Mouse (Mus musculus) neural tube, embryonic 15.5 days (tissue): Measurements from ENCODE around the gene Rbm5. TPM values are rescaled to one million over a fixed set of nuclear protein-coding genes. Genes with fewer than 3 reads are reported as not detected.

ENCODE experiments used
- ATAC-seq: fragments of 200-750 bp; cut with Nextera tagmentation; 2 replicates; pipeline ENCODE4 v1.8.0; 2017; ENCODE audit warnings: mild to moderate bottlenecking, moderate TSS enrichment, moderate library complexity; ENCODE audit not compliant: low FRiP score
- H3K27ac ChIP-seq: fragments of 300-500 bp; sonication (generic); replicated peaks from 2 replicates; pipeline ENCODE4 v1.5.1; 2015; ENCODE audit warnings: mild to moderate bottlenecking, inconsistent platforms
- H3K27me3 ChIP-seq: fragments of 300-500 bp; sonication (generic); replicated peaks from 2 replicates; pipeline ENCODE4 v1.6.1; 2015; ENCODE audit warnings: inconsistent platforms
- H3K36me3 ChIP-seq: fragments of 300-500 bp; sonication (generic); 2 replicates; pipeline ENCODE4 v1.6.1; 2015; ENCODE audit warnings: inconsistent platforms
- H3K4me1 ChIP-seq: fragments of 300-500 bp; sonication (generic); 2 replicates; pipeline ENCODE4 v1.6.1; 2015; ENCODE audit warnings: inconsistent platforms
- H3K4me2 ChIP-seq: fragments of 300-500 bp; sonication (generic); 2 replicates; pipeline ENCODE4 v1.6.1; 2015; ENCODE audit warnings: inconsistent platforms, mild to moderate bottlenecking, moderate library complexity
- H3K4me3 ChIP-seq: fragments of 300-500 bp; sonication (generic); replicated peaks from 2 replicates; pipeline ENCODE4 v1.5.1; 2015; ENCODE audit warnings: mild to moderate bottlenecking, inconsistent platforms
- H3K9ac ChIP-seq: fragments of 300-500 bp; sonication (generic); replicated peaks from 2 replicates; pipeline ENCODE4 v1.6.1; 2015; ENCODE audit warnings: mild to moderate bottlenecking, inconsistent platforms
- H3K9me3 ChIP-seq: fragments of 300-500 bp; sonication (generic); replicated peaks from 2 replicates; pipeline ENCODE4 v1.6.1; 2016; ENCODE audit warnings: inconsistent platforms
- WGBS: fragments of 180-500 bp; shearing (Covaris S2); methylation state at CpG from one replicate; pipeline ENCODE4 v1.1.7; 2015; ENCODE audit warnings: mixed read lengths; 5-methylcytosine and 5-hydroxymethylcytosine counted together
- polyA plus RNA-seq: library from polyadenylated mRNA; unstranded; fragments of >200 nt; fragmentation: Nextera tagmentation; extraction: Ambion mirVana; gene quantifications from 2 replicates; pipeline ENCODE4 v1.2.1, GENCODE M21; 2015

The Rbm5 gene
- 229 and 230 TPM in 2 replicates for polyA plus RNA-seq

DNA sequence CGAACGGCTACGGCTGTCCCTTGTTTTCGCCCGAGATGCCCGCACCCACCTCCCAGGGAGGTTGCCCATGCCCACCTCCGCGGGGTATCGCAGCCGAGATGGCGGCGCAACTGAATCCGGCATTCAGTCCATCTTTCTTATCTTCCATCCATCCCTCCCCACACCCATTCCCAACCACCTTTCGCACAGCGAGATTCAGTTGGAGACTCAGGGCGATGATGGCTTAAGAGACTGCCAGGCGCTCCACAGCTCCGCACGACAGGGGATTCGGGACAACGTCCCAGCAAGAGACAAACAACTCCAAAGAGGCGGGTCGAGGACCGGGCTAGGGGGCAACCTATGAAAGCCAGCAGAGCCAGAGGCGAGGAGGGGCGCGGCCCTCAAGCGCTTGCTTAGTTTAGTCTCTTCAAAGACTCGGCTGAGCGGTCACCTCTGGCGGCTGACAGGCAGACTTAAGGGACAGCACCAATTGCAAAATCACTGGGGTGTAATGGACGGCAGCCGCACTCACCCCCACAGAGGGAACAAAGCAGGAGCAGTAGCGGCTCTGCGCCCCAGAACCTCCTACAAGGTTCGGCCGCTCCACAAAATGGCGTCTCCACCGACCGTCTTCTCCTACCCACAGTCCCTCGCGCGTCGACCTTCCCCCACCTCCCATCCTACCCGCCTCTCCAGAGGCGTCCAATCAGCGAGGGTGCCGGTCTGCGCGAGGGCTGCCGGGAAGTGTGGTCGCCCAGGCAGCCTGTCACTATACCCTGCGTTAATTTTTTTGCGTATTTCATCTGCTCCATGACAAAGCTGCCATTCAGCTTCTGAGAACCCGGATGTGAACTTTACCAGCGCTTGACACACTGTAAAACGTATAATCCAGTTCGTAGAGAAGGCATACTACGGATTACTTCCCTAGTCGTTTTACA, at the start of gene Rbm5:
Rbm5 (minus strand) TSS at position 623 of the 917 bp plus-strand sequence.
- ATAC-seq, result peak; percentile 100
- under 1% methylated on average over 60 of the region's 60 CpGs for WGBS
- H3K27ac ChIP-seq, result peak within 1 kb of the TSS; percentile 93
- H3K4me2 ChIP-seq, result peak within 1 kb of the TSS; percentile 71
- H3K4me3 ChIP-seq, result peak within 1 kb of the TSS; percentile 95
- H3K9ac ChIP-seq, result peak within 1 kb of the TSS; percentile 99
- H3K4me1 ChIP-seq, result peaks cover 23% of the 10 kb centered on the region
- H3K27me3 ChIP-seq, result no peaks in the 10 kb centered on the region
- H3K36me3 ChIP-seq, result peaks cover 56% of the 10 kb centered on the region
- no peaks in the 10 kb centered on the region for H3K9me3 ChIP-seq

DNA sequence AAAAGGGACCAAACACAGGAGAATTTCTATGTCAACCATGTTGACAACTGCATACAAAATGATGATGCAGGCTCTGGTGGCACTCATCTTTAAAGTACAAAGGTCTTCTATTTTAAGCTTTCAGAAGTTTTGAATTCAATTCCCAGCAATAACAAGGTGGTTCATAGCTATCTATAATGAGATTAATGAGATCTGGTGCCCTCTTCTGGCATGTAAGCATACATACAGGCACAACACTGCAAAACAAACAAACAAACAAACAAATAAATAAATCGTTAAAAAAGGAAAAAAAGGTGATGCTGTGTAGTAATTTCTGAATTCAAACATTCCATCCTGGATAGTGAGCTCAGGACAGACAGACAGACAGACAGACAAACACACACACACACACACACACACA, 41.3 kb upstream of the Rbm5 start:
- no peak for ATAC-seq
- 88% methylated on average over 1 of the region's 1 CpGs for WGBS

DNA sequence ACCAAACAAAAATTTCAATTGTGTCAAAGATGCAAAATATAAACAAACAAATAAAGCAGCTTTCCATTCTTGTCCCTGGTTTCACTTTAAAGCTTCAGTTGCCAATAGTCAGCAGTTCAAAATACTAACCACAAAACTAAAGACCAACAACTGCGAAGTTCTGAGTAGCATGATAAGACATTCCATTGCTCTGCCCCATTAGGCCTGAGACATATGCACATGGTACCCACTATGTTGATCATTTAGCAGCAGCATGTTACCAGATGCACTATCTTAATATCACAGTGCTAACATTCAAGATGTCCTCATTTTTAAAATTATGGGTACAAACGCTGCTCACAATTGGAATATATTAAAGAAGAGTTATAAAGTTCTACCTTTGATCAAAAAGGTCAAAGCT, 40.2 kb upstream of the Rbm5 start:
- WGBS, result 97% methylated on average over 2 of the region's 2 CpGs
- no peak overlapping the region for H3K4me2 ChIP-seq
- H3K4me1 ChIP-seq, result no peaks in the 10 kb centered on the region
- H3K27me3 ChIP-seq, result no peaks in the 10 kb centered on the region
- peaks cover 26% of the 10 kb centered on the region for H3K36me3 ChIP-seq
- ATAC-seq, result no peak
- no peak overlapping the region for H3K27ac ChIP-seq
- H3K9ac ChIP-seq, result no peak overlapping the region
- H3K9me3 ChIP-seq, result no peaks in the 10 kb centered on the region
- no peak overlapping the region for H3K4me3 ChIP-seq

More for the DNA sequence above, 41.3 kb upstream of the Rbm5 start:
- H3K36me3 ChIP-seq, result peaks cover 26% of the 10 kb centered on the region
- no peak overlapping the region for H3K27ac ChIP-seq
- no peak overlapping the region for H3K9ac ChIP-seq
- H3K4me2 ChIP-seq, result no peak overlapping the region
- H3K9me3 ChIP-seq, result no peaks in the 10 kb centered on the region
- no peak overlapping the region for H3K4me3 ChIP-seq
- no peaks in the 10 kb centered on the region for H3K4me1 ChIP-seq
- no peaks in the 10 kb centered on the region for H3K27me3 ChIP-seq

DNA sequence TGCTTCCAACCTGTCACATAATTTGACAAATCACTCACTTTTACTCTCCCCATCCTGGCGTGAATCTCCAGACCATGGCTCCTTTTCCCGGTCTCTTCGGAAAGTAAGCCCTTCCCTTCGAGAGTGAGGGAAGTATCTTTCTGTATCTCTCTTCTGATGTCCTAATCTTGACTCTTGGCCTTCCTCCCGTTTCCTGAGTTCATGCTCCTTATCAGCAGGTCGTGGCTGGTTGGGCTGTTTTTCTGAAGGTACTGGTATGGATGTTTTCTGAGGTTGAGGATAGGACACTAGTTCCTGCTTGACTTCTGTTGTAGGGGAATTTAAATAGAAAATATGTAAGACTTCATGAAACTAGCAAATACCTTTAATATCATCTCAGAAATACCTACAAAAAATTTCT, 20.9 kb upstream of the Rbm5 start:
- no peak for ATAC-seq
- Histone ChIP-seq H3K36me3 (peaks cover 53% of the 10 kb centered on the region), H3K4me3 (no peak overlapping the region), H3K4me1 (no peaks in the 10 kb centered on the region), H3K27ac (no peak overlapping the region), H3K9me3 (no peaks in the 10 kb centered on the region), H3K27me3 (no peaks in the 10 kb centered on the region), H3K9ac (no peak overlapping the region), H3K4me2 (no peak overlapping the region)
- WGBS, result 91% methylated on average over 6 of the region's 6 CpGs

DNA sequence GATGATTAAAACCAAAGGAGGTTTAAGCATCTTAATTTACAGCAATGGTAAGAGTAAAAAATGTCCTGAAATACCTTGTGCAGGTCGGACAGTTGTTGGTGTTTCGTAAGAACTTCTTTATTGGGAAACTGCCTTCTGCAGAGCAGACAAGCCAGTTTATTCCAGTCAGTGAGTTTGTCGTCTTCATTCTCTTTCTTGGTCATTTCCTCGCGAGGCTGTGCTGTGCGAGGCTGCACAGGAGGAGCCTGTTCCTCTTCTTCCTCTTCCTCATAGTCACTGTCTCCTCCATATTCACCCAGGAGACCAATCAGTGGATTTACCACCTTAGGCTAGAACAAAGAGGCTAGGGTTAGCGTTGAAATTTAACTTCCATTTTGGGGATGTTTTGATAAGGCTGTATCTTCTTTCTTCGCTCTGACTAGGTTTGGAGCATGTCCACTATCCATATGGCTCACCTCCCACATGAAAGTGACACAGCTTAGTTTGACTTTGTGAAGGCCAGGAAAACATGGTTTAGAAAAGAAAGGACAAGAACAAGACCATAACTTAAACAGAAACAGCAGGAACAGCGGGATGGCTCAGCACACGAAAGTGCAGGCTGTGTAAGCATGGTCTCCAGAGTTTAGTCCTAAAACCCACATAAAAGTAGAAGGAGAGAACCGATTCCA, 11.9 kb upstream of the Rbm5 start:
- Histone ChIP-seq H3K4me1 (no peaks in the 10 kb centered on the region), H3K4me2 (no peak overlapping the region), H3K36me3 (peaks cover 79% of the 10 kb centered on the region), H3K27me3 (no peaks in the 10 kb centered on the region), H3K9me3 (no peaks in the 10 kb centered on the region), H3K27ac (no peak overlapping the region), H3K9ac (no peak overlapping the region), H3K4me3 (no peak overlapping the region)
- ATAC-seq, result no peak
- WGBS, result 94% methylated on average over 11 of the region's 11 CpGs

DNA sequence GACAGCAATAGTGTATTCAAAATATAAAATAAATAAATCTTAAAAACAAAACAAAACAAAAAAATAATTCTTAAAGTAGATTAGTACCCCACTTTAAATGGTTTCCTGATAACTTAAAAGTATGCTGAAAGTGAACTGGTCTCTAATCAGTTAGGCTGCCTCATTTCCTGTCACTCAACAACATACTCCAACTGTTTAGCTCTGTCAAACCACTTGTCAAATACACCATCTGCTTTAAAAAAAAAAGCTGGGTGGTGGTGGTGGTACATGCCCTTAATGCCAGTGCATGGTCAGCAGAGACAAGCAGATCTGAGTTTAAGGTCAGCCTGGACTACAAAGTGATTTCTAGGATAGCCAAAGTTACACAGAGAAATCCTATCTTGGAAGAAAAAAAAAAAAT, 6.0 kb upstream of the Rbm5 start:
- Histone ChIP-seq H3K36me3 (peaks cover 71% of the 10 kb centered on the region), H3K27me3 (no peaks in the 10 kb centered on the region), H3K9ac (no peak overlapping the region), H3K9me3 (no peaks in the 10 kb centered on the region), H3K4me3 (no peak overlapping the region), H3K4me1 (0 out of 2 replicates have a peak, but pooled peaks cover under 1% of the 10 kb centered on the region), H3K27ac (no peak overlapping the region), H3K4me2 (no peak overlapping the region)
- no peak for ATAC-seq

DNA sequence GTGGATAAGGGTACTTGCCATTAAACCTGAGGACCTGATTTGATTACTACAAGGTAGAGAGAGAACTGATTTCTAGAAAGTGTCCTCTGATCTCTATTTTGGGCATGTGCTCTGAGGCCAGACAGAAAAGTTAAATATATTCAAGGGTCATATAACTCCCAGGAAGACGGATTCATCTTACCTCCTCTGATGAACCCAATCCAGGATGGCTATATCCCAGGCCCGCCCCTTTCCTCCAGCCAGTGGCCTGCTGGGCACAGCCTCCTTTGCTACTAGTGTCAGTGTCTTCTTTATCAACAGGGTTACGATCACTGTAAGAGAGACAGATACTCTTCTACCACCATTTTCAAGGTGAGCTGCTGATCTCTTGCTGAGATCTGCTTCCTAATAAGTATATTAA, 3.6 kb upstream of the Rbm5 start:
- peaks cover 51% of the 10 kb centered on the region for H3K36me3 ChIP-seq
- no peak overlapping the region for H3K9ac ChIP-seq
- no peaks in the 10 kb centered on the region for H3K9me3 ChIP-seq
- no peak overlapping the region for H3K4me2 ChIP-seq
- peaks cover 9% of the 10 kb centered on the region for H3K4me1 ChIP-seq
- no peak for ATAC-seq
- 91% methylated on average over 3 of the region's 3 CpGs for WGBS
- no peak overlapping the region for H3K4me3 ChIP-seq
- H3K27me3 ChIP-seq, result no peaks in the 10 kb centered on the region
- H3K27ac ChIP-seq, result no peak overlapping the region

DNA sequence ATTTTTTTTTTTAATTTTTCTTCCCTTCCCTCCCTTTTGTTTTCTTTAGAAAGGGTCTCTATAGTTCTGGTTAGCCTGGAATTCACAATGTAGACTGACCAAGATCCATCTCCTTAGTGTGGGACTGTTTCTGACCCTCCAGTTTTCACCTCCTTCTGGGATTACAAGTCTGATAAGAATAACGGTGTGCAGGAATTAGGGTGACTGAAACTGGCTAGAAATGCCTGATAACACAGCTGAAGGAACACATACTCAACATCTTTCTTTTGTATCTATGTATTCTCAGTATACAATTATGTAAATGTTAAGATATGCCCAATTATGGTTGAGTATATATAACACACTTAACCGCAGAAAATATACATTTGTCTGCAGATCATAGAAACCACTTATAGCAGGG, 986 bp upstream of the Rbm5 start:
- Histone ChIP-seq H3K4me1 (peaks cover 23% of the 10 kb centered on the region), H3K27me3 (no peaks in the 10 kb centered on the region), H3K27ac (peak overlapping the region; percentile 93), H3K36me3 (peaks cover 56% of the 10 kb centered on the region), H3K9me3 (no peaks in the 10 kb centered on the region), H3K4me3 (no peak overlapping the region; the same call in 1 of the 2 replicates), H3K4me2 (peak overlapping the region; percentile 51), H3K9ac (no peak overlapping the region)
- ATAC-seq, result no peak
- 77% methylated on average over 2 of the region's 2 CpGs for WGBS

DNA sequence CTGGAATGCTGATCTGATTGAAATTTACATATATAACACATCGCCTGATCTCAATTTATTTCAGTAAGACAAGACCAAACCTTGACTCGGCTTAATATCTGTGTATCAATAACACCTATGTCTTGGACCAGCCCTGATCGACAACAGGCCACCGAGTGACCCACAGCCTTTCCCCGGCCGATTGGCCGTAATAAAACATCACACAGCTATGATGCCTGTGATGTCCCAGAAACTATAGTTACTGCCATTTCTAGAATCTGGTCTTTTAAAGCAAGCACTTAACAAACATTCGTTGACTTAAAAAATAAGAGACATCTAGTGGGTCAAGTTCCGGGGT, 791 bp downstream of the Rbm5 start:
- peak overlapping the region; percentile 95 for H3K4me3 ChIP-seq
- H3K9ac ChIP-seq, result peak overlapping the region; percentile 99
- no peaks in the 10 kb centered on the region for H3K27me3 ChIP-seq
- no peak for ATAC-seq
- peaks cover 57% of the 10 kb centered on the region for H3K36me3 ChIP-seq
- H3K9me3 ChIP-seq, result no peaks in the 10 kb centered on the region
- H3K4me1 ChIP-seq, result peaks cover 23% of the 10 kb centered on the region
- peak overlapping the region; percentile 71 for H3K4me2 ChIP-seq
- peak overlapping the region; percentile 93 for H3K27ac ChIP-seq
- 1% methylated on average over 9 of the region's 9 CpGs for whole genome bisulfite sequencing

DNA sequence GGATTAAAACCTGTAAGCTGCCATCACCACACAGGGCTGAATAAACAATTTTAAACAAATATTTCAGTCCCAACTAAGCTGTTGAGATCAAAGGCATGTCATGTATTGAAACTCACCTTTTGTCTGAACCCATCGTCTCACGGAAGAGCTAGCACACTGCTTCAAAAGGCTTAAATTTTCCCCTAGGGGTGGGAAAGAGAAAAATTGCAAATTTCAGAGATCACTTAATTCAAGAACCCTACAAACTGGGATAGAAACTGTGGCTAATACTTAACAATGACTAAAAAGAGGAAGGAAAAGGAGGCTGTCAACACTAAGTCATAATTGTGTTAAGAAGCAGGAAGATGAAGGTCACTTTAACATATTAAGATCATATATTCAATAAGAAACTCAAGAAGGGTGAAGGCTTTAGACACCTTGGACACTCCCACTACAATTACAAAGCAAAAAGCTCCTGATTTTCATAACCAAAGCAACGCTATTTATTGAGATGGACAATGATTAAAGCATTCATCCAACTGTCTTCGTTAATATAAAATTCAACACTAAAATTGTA, 1.3 kb downstream of the Rbm5 start:
- Histone ChIP-seq H3K4me1 (peaks cover 23% of the 10 kb centered on the region), H3K4me2 (peak overlapping the region; percentile 71), H3K27me3 (no peaks in the 10 kb centered on the region), H3K4me3 (peak overlapping the region; percentile 95), H3K9me3 (no peaks in the 10 kb centered on the region), H3K36me3 (peaks cover 57% of the 10 kb centered on the region), H3K27ac (0 out of 2 replicates have a peak overlapping the region, but pooled peaks have one; percentile 41), H3K9ac (peak overlapping the region; percentile 99)
- no peak for ATAC-seq
- 13% methylated on average over 4 of the region's 4 CpGs for WGBS

DNA sequence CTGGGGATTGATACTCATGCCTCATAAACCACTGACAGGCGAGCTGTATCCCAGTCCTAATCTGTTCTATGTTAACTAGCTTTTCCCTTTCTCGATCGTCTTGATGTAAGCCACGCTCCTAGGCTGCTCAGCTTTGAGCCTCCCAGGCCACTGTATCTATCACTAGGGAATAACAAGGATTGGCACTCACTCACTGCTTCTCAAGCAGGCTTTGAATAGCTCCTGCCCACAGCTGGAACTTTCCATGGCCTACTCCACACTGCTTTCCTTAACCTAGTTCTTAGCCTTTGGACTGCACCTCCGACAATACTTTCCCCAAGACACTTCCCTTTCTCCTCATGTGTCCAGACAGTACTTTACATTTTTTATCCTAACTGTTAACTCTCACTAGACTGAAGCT, 1.9 kb downstream of the Rbm5 start:
- Histone ChIP-seq H3K27me3 (no peaks in the 10 kb centered on the region), H3K4me2 (peak overlapping the region; percentile 71), H3K9ac (no peak overlapping the region), H3K4me3 (peak overlapping the region; percentile 95), H3K4me1 (peaks cover 23% of the 10 kb centered on the region), H3K27ac (peak overlapping the region; percentile 20; the same call in 1 of the 2 replicates), H3K9me3 (no peaks in the 10 kb centered on the region), H3K36me3 (peaks cover 57% of the 10 kb centered on the region)
- ATAC-seq, result no peak
- WGBS, result 59% methylated on average over 5 of the region's 5 CpGs
